Mouse (Mus musculus) neural tube, embryonic 12.5 days (tissue): ENCODE measurements around the gene Mpp3. TPM values are rescaled to one million over a fixed set of nuclear protein-coding genes. Genes with fewer than 3 reads are reported as not detected.
A peak's percentile ranks its signal among the peaks of the same experiment; 100 is the strongest.

ENCODE experiments used
- ATAC-seq: fragments of 200-750 bp; cut with Nextera tagmentation; 2 replicates; pipeline ENCODE4 v1.8.0; 2017; ENCODE audit warnings: low read depth, mild to moderate bottlenecking, moderate TSS enrichment, moderate library complexity; ENCODE audit not compliant: low FRiP score
- H3K27ac ChIP-seq: fragments of 300-500 bp; sonication (generic); 2 replicates; pipeline ENCODE4 v1.5.1; 2016
- H3K27me3 ChIP-seq: fragments of 300-500 bp; sonication (generic); replicated peaks from 2 replicates; pipeline ENCODE4 v1.6.1; 2016; ENCODE audit warnings: mild to moderate bottlenecking
- H3K36me3 ChIP-seq: fragments of 300-500 bp; sonication (generic); 2 replicates; pipeline ENCODE4 v1.6.1; 2016; ENCODE audit warnings: mild to moderate bottlenecking
- H3K4me1 ChIP-seq: fragments of 300-500 bp; sonication (generic); 2 replicates; pipeline ENCODE4 v1.6.1; 2016
- H3K4me2 ChIP-seq: fragments of 300-500 bp; sonication (generic); replicated peaks from 2 replicates; pipeline ENCODE4 v1.6.1; 2016; ENCODE audit warnings: mild to moderate bottlenecking
- H3K4me3 ChIP-seq: fragments of 300-500 bp; sonication (generic); 2 replicates; pipeline ENCODE4 v1.5.1; 2016
- H3K9ac ChIP-seq: fragments of 300-500 bp; sonication (generic); 2 replicates; pipeline ENCODE4 v1.6.1; 2016; ENCODE audit warnings: mild to moderate bottlenecking
- H3K9me3 ChIP-seq: fragments of 300-500 bp; sonication (generic); 2 replicates; pipeline ENCODE4 v1.6.1; 2016; ENCODE audit warnings: mild to moderate bottlenecking
- whole genome bisulfite sequencing: fragments of 180-500 bp; shearing (Covaris S2); methylation state at CpG from one replicate; pipeline ENCODE4 v1.1.7; 2016; 5-methylcytosine and 5-hydroxymethylcytosine counted together
- polyA plus RNA-seq: library from polyadenylated mRNA; unstranded; fragments of >200 nt; fragmentation: Nextera tagmentation; extraction: Ambion mirVana; gene quantifications from 2 replicates; pipeline ENCODE4 v1.2.1, GENCODE M21; 2016

Mpp3 gene
- polyA plus RNA-seq, 1 experiment from 2014 or later: 45.2 TPM

DNA sequence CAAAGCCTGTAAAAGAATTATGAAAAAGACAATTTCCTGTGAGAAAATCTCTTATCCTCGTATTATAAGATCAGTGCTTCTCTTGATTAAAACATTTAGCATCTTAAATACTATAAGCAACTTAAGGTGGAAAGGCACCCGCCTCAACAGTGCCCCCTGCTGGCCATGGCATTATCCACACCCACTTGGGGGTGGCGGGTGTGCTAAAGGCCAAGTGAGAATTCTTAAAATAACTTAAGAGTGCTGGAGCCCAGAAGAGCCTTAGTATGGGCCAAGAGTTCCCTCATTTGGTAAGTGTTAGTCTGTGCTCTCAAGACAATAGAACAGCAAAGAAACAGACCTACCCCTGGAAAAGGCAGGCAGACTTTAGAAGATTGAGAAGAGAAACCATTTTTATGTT lies 56.9 kb downstream of the Mpp3 start:
- no peaks in the 10 kb centered on the region for H3K9me3 ChIP-seq
- H3K4me2 ChIP-seq: no peak overlapping the region
- no peak overlapping the region for H3K9ac ChIP-seq
- 46% methylated on average over 3 of the region's 3 CpGs for WGBS
- ATAC-seq: no peak
- peaks cover 16% of the 10 kb centered on the region for H3K27me3 ChIP-seq
- H3K4me1 ChIP-seq: peaks cover 14% of the 10 kb centered on the region
- H3K36me3 ChIP-seq: no peaks in the 10 kb centered on the region
- H3K4me3 ChIP-seq: no peak overlapping the region
- no peak overlapping the region for H3K27ac ChIP-seq

DNA sequence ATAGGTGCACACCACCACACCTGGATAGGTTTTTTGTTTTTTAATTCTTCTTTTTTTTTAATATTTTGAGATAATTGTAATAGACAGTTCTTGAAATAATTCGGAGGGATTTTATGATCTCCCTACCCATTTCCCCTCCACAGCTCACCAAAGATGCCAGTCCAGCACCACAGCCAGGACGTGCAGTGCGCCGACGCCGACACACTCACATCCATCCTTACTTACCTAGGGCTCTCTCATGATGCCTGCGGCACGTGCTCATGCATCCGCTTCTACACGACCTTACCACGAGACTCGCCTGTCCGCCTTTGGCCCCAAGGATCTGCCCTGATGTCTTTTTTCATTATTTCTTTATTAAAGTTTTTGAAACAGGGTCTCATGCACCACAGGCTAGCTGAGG lies 58.4 kb downstream of the Mpp3 start:
- WGBS: 83% methylated on average over 13 of the region's 13 CpGs

DNA sequence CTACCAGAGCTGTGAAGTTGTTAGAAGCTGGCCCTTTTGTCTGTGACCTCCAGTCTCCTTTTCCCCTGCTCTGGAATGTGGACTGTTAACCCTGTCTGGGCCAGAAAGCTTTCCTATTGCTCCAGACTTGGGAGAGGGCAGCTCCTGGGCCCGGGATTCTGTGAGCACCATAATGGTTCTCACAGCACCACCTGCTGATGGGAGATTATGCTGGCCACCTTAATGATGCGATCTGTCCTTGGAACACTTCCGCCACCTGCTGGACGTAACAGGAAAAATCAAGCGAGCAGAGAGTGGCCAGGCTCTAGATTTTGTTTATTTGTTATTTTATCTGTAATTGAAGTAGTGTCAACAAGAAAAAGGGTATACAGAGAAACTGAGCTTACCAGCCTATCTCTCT lies 59.5 kb downstream of the Mpp3 start:
- under 1% methylated on average over 5 of the region's 5 CpGs for WGBS
- Histone ChIP-seq H3K36me3 (no peaks in the 10 kb centered on the region), H3K9me3 (no peaks in the 10 kb centered on the region), H3K27me3 (peaks cover 42% of the 10 kb centered on the region), H3K4me3 (no peak overlapping the region), H3K4me1 (peaks cover 36% of the 10 kb centered on the region), H3K4me2 (no peak overlapping the region), H3K9ac (no peak overlapping the region), H3K27ac (no peak overlapping the region)
- no peak for ATAC-seq

More for the DNA sequence above, 58.4 kb downstream of the Mpp3 start:
- Histone ChIP-seq H3K4me1 (peaks cover 26% of the 10 kb centered on the region), H3K36me3 (no peaks in the 10 kb centered on the region), H3K4me2 (no peak overlapping the region), H3K4me3 (no peak overlapping the region), H3K27me3 (peaks cover 32% of the 10 kb centered on the region), H3K9ac (no peak overlapping the region), H3K9me3 (no peaks in the 10 kb centered on the region), H3K27ac (no peak overlapping the region)
- ATAC-seq: no peak

DNA sequence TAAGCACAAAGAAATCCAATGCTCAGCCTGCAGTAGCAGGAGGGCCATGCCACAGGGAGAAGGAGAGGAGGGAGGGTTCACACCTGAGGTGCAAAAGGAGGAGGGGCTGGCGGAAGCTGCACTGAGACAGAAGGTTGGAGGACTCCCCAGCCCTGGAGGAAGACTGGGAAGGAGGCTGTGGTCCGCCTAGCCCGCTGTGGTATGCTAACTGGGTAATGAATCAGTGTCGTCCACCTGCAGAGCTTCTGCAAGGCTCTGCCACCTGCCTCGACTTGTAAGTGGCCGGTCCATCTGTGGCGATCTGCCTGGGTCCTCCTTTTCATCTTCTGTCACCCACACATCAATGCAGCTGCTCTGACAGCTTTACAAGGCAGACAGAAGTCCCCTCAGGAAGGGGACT lies 60.0 kb downstream of the Mpp3 start:
- 4% methylated on average over 7 of the region's 7 CpGs for WGBS
- H3K4me1 ChIP-seq: peaks cover 41% of the 10 kb centered on the region
- H3K36me3 ChIP-seq: no peaks in the 10 kb centered on the region
- no peak overlapping the region for H3K4me3 ChIP-seq
- H3K27me3 ChIP-seq: peaks cover 47% of the 10 kb centered on the region
- H3K9ac ChIP-seq: no peak overlapping the region
- H3K4me2 ChIP-seq: 0 out of 2 replicates have a peak overlapping the region, but pooled peaks have one; percentile 1
- ATAC-seq: no peak
- H3K9me3 ChIP-seq: no peaks in the 10 kb centered on the region
- H3K27ac ChIP-seq: no peak overlapping the region

DNA sequence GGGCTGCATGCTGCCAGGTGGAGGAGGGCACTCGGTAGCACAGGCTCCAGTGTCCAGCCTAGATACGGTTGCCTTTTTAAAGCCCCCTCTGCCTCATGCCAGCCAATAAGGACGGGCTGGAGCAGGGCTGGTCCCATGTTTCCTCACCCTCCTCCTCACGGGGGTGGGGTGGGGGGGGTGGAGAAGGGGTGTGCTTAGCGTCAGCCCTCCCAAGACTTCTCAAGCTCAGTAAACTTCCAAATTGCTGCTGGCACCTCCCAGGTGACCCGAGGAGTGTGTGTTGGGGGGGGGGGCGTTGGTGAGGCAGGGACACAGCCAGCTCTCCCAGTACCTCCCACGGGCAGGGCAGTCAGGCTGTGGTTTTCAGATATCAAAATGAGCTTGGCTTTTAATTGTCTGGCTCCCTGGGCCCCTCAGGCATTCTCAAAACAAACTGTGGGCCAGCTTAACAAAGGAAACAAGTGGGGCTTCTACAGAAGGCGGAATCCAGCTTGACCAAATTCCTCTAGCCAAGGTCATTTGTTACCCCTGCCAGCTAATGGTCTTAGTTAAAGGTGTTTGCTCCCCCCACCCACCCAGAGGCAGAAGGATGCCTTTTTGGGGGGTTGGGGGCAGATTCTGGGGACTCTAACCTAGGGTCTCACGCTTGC lies 61.2 kb downstream of the Mpp3 start, which contains the start of gene Sost:
Gene Sost (minus strand): TSS at position 51 of the 650 bp plus-strand sequence.
- H3K9me3 ChIP-seq: no peaks in the 10 kb centered on the region
- no peak within 1 kb of the TSS for H3K4me3 ChIP-seq
- no peaks in the 10 kb centered on the region for H3K36me3 ChIP-seq
- H3K27ac ChIP-seq: no peak within 1 kb of the TSS
- peaks cover 50% of the 10 kb centered on the region for H3K4me1 ChIP-seq
- no peak within 1 kb of the TSS for H3K9ac ChIP-seq
- H3K27me3 ChIP-seq: peaks cover 59% of the 10 kb centered on the region
- no peak within 1 kb of the TSS for H3K4me2 ChIP-seq
- WGBS: 16% methylated on average over 10 of the region's 10 CpGs
- no peak for ATAC-seq

DNA sequence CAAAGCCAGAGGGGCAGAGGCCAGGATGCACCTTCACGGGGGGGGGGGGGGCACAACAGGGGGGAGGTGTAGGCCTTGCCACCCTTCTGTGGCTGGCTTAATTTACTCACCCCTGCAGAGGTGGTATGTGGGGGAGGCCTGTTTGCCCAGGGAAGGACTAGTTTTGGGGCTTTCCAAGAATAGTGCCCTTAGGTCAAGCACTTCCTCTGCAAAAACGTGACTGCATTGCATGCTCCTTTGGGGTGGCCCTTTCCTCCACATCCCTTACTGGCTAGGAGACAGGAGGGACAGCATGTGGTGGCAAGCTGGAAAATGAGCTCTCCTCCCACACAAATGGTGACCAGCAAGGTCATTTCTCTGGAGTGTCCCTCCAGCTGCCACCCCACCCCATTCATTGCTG lies 62.7 kb downstream of the Mpp3 start:
- 4% methylated on average over 2 of the region's 2 CpGs for WGBS
- H3K4me3 ChIP-seq: no peak overlapping the region
- H3K36me3 ChIP-seq: no peaks in the 10 kb centered on the region
- peaks cover 50% of the 10 kb centered on the region for H3K4me1 ChIP-seq
- no peak for ATAC-seq
- H3K27me3 ChIP-seq: peaks cover 73% of the 10 kb centered on the region
- no peaks in the 10 kb centered on the region for H3K9me3 ChIP-seq
- H3K4me2 ChIP-seq: no peak overlapping the region
- no peak overlapping the region for H3K9ac ChIP-seq
- H3K27ac ChIP-seq: no peak overlapping the region

DNA sequence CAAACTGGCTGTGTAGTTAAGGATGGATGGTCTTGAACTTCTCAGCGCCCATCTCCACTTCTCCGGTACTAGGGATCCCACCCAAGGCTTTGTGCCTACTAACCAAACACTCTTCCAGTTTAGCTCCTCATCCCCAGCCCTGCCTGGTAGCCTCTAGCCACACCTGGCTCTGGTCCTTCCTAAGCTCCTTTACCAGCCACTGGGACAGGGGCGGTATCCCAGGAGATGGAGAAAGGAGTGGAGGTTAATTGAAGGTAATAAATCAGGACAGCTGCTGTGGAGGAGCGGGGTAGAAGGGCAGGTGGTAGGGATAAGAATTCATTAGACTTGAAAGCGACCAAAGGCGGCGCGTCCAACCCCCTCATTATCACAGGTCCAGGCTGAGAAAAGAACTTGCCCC lies 63.6 kb downstream of the Mpp3 start:
- H3K27ac ChIP-seq: no peak overlapping the region
- H3K36me3 ChIP-seq: no peaks in the 10 kb centered on the region
- 2% methylated on average over 8 of the region's 8 CpGs for WGBS
- H3K27me3 ChIP-seq: peaks cover 73% of the 10 kb centered on the region
- H3K4me2 ChIP-seq: peak overlapping the region; percentile 91
- H3K4me1 ChIP-seq: peaks cover 50% of the 10 kb centered on the region
- H3K9ac ChIP-seq: peak overlapping the region; percentile 69; the same call in 1 of the 2 replicates
- no peaks in the 10 kb centered on the region for H3K9me3 ChIP-seq
- ATAC-seq: peak; percentile 37; the same call in 1 of the 2 replicates
- no peak overlapping the region for H3K4me3 ChIP-seq

DNA sequence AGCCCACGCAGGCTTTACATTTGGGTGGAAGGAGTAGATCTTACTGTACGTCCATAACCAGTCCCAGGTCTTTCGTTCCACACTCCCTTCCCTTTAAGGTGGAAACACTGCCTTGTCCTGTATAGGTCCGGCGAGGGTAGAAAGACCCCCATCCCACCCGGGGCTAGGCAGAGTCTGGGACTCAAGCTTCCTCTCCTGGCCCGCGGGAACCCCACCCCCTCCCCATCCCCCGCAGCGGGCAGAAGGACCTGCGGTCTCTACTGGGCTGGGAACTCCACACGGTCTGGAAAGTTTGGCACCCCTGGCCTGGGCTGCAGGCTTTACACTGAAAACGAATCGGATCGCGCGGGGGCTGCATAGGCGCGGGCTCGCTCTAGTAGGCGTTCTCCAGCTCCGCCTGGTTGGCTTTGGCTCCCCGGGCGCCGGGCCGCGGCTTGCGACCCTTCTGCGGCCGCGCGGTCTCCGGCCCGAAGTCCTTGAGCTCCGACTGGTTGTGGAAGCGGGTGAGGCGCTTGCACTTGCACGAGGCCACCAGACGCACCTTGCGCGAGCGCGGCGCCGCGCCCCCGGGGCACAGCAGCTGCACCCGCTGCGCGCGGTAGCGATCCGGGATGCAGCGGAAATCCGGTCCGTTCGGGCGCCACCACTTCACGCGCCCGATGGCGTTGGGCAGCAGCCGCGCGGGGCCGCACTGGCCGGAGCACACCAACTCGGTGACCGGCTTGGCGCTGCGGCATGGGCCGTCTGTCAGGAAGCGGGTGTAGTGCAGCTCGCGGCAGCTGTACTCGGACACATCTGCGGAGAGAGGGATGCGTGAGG lies 64.6 kb downstream of the Mpp3 start:
- Histone ChIP-seq H3K27me3 (peaks cover 75% of the 10 kb centered on the region), H3K4me1 (peaks cover 49% of the 10 kb centered on the region), H3K36me3 (no peaks in the 10 kb centered on the region), H3K4me2 (peak overlapping the region; percentile 91), H3K4me3 (peak overlapping the region; percentile 48), H3K9me3 (no peaks in the 10 kb centered on the region), H3K27ac (no peak overlapping the region; the same call in 1 of the 2 replicates), H3K9ac (peak overlapping the region; percentile 69)
- peak; percentile 30; the same call in 1 of the 2 replicates for ATAC-seq
- WGBS: under 1% methylated on average over 78 of the region's 78 CpGs

DNA sequence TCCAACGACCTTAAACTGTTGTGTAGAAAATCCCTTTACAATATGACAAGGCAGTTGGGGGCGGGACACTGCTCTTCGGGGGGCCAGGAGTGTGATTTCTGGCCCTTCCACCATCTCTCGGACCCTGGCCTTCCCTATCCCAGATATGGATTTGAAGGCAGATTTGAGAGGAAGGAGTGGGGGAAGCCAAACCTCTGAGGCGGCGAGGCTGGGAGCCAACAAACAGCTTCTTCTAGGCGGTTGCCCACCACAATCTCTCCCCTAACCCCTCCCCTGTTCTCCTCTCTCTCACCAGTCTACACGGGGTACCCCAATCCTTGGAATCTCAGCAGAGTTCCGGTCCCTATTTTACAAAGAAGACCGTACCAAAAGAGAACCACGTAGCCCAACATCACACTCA lies 65.2 kb downstream of the Mpp3 start:
- Histone ChIP-seq H3K36me3 (no peaks in the 10 kb centered on the region), H3K4me1 (peaks cover 43% of the 10 kb centered on the region), H3K4me2 (peak overlapping the region; percentile 91), H3K4me3 (no peak overlapping the region), H3K9me3 (no peaks in the 10 kb centered on the region), H3K27ac (no peak overlapping the region), H3K9ac (no peak overlapping the region), H3K27me3 (peaks cover 78% of the 10 kb centered on the region)
- no peak for ATAC-seq
- WGBS: 2% methylated on average over 11 of the region's 11 CpGs

DNA sequence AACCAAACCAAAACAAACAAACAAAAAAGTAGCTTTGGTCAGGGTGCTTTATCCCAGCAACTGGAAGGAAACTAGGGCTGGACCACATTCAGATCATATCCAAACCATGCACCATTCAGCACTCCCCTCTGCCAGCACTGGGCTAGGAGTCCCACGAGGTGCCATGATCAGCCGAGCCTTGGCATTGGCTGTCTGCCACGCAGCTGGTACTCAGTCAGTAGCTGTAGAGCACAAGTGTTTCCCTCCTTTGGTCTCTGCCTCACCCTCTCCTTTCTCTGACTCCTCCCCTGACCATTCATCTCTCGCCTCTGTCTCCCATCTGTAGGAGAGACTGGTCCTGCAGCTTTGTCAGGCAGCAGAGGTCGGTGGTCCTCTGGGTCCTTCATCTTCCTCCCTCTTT lies 70.8 kb downstream of the Mpp3 start:
- Histone ChIP-seq H3K4me2 (no peak overlapping the region), H3K27me3 (peaks cover 24% of the 10 kb centered on the region), H3K27ac (no peak overlapping the region), H3K9me3 (no peaks in the 10 kb centered on the region), H3K36me3 (no peaks in the 10 kb centered on the region), H3K4me1 (peaks cover 8% of the 10 kb centered on the region), H3K9ac (no peak overlapping the region), H3K4me3 (no peak overlapping the region)
- no peak for ATAC-seq
- WGBS: 65% methylated on average over 5 of the region's 5 CpGs

DNA sequence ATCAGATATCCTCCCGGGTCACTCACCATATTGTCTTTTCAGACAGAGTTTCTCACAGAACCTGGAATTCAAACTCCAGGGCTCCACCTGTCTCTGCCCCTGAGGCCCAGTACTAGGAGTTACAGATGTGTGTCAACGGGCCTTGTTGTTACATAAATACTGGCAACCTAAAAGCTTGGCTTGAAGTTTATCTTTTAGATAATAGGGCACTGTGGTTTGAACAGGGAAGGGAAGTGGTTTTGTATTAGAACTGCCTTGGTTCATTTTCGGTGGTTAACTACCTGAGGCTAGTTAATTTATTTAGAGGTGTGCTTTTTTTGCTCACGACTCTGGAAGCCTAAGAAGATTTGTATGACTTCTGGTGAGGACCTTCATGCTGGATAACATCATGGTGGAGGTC lies 74.8 kb downstream of the Mpp3 start:
- no peak overlapping the region for H3K4me2 ChIP-seq
- peaks cover 12% of the 10 kb centered on the region for H3K4me1 ChIP-seq
- no peak overlapping the region for H3K27ac ChIP-seq
- H3K27me3 ChIP-seq: peaks cover 8% of the 10 kb centered on the region; the same call in 1 of the 2 replicates
- H3K9me3 ChIP-seq: no peaks in the 10 kb centered on the region
- 76% methylated on average over 4 of the region's 4 CpGs for WGBS
- no peak overlapping the region for H3K9ac ChIP-seq
- no peak overlapping the region for H3K4me3 ChIP-seq
- ATAC-seq: no peak
- no peaks in the 10 kb centered on the region for H3K36me3 ChIP-seq

DNA sequence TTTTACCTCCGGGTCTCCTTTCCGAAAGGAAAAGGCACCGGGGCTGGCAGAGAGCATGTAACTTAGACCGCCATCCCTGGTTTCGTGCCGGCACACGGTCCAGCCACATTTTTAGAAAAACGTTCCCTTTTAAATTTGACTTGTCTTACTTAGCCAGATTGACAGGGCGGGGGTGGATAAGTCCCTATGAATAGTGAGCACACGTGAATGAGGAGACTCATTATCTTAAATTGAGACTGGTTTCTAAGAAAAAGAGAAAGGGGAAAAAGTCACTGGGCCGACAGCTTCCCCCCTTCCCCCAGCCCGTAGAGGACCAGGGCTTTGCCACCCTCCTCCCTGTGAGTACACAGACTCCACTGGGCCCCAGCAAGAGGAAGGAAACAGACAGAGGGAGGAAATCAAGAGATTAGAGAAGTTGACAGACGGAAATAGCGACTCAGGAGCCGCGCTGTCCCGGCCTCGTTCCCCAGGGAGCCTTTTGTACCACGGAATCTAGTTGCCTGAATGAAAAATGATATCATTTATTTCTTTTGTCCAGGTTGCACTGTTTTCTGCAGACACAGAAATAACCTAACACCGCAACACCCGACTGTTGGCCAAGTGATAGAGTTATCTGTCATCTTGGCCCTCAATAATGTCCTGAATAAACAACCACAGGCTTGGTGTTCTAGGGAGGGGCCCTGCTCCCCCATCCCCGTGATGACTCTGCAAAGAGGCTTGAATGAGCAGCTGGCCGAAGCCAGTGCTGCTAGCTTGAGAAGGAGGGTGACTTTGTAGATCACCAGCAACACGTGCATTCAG lies 75.5 kb downstream of the Mpp3 start:
- Histone ChIP-seq H3K4me2 (peak overlapping the region; percentile 28), H3K4me3 (no peak overlapping the region), H3K27me3 (peaks cover 5% of the 10 kb centered on the region; the same call in 1 of the 2 replicates), H3K27ac (no peak overlapping the region), H3K4me1 (peaks cover 12% of the 10 kb centered on the region), H3K9ac (no peak overlapping the region), H3K9me3 (no peaks in the 10 kb centered on the region), H3K36me3 (no peaks in the 10 kb centered on the region)
- WGBS: 34% methylated on average over 24 of the region's 24 CpGs
- ATAC-seq: no peak
